In the genomic region with DNA sequence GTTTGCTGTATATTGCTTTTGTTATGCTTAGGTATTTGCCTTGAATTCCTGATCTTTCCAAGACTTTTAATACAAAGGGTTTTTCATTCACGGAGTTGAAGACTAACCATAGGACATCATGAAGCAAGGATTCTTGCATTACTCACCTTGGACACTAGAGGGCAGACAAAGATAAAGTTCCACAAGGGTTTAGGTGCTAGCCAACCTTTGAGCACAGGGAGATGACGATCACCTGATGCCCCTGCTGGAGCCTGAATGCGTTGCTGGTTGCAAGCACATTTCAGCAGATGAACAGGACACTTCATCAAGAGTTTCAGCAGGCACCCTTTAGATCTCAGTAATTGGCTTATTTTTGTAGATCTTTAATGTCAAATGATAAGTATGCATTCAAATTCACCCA, we compare ENCODE assay signal across 9 mouse cellular contexts. TPM values are rescaled to one million over a fixed set of nuclear protein-coding genes. Genes with fewer than 3 reads are reported as not detected.
A peak's percentile ranks its signal among the peaks of the same experiment; 100 is the strongest.
DNase-seq lines count a peak whose midpoint lies in the region; ATAC-seq and TF ChIP-seq lines count a peak whose summit lies in the region.
"Had no signal": no experiment of that assay in that cellular context is flagged by ENCODE, and none has a peak within 500 bp of the region (broad histone marks: within the 10 kb centered on the region; RNA-seq: fewer than 3 reads in every experiment).

No protein-coding gene starts in this region.

- H3K36me3 ChIP-seq in embryonic facial prominence, embryonic 12.5 days, result no peaks in the 10 kb centered on the region
- H3K36me3 ChIP-seq in liver, postnatal 0 days (replicated peaks; ENCODE audit: insufficient read depth, low read length), result no peaks in the 10 kb centered on the region
- H3K36me3 ChIP-seq: heart, embryonic 15.5 days had no signal

- no peak overlapping the region for H3K4me3 ChIP-seq in embryonic facial prominence, embryonic 12.5 days
- no peak overlapping the region for H3K4me3 ChIP-seq in liver, postnatal 0 days (ENCODE audit: low read depth, low read length)
- H3K4me3 ChIP-seq: heart, embryonic 15.5 days had no signal

- H3K9ac ChIP-seq in embryonic facial prominence, embryonic 12.5 days, result no peak overlapping the region
- H3K9ac ChIP-seq in liver, postnatal 0 days (replicated peaks), result no peak overlapping the region
- H3K9ac ChIP-seq: heart, embryonic 15.5 days had no signal

- peak; percentile 100 for ATAC-seq in CD4-positive, CD25-positive, alpha-beta regulatory T cell, adult 4 months
- peak; percentile 74 for ATAC-seq in embryonic facial prominence, embryonic 12.5 days (ENCODE audit: insufficient number of reproducible peaks, insufficient read depth, low FRiP score, low TSS enrichment)
- ATAC-seq in liver, postnatal 0 days, result peak; percentile 78
- peak; percentile 100 for ATAC-seq in neutrophil, adult 5-6 weeks (ENCODE audit: extremely low read depth, insufficient number of reproducible peaks, low FRiP score, poor library complexity, severe bottlenecking)

- H3K9me3 ChIP-seq in embryonic facial prominence, embryonic 12.5 days, result no peaks in the 10 kb centered on the region
- H3K9me3 ChIP-seq in liver, postnatal 0 days (ENCODE audit: low read length), result no peaks in the 10 kb centered on the region
- H3K9me3 ChIP-seq: heart, embryonic 15.5 days had no signal

- TF ChIP-seq EP300 in liver, postnatal 0 days (IDR thresholded peaks at IDR 0.05; ENCODE audit: low read depth), result no peak

- DNase-seq in adrenal gland, postnatal 14 days, result peak; percentile 82
- DNase-seq in heart, postnatal 14 days, result peak; percentile 57 to 81
- peak; percentile 68 to 82 for DNase-seq in kidney, postnatal 4 days
- peak; percentile 69 for DNase-seq in liver, postnatal 0 days
- peak; percentile 90 for DNase-seq in thymus, postnatal 0 days (ENCODE audit: low spot score)

- WGBS in embryonic facial prominence, embryonic 12.5 days, result 6% methylated on average over 3 of the region's 3 CpGs
- 3% methylated on average over 3 of the region's 3 CpGs for WGBS in liver, postnatal 0 days (ENCODE audit: insufficient replicate concordance)

- H3K4me2 ChIP-seq in embryonic facial prominence, embryonic 12.5 days (replicated peaks), result no peak overlapping the region
- H3K4me2 ChIP-seq in liver, postnatal 0 days (ENCODE audit: low read depth, low read length), result no peak overlapping the region
- H3K4me2 ChIP-seq: heart, embryonic 15.5 days had no signal

- intact Hi-C loops in heart, postnatal 14 days (cut with DNase I), result loop anchor here (2.0 to 5.0 kb wide), 5 partner anchors 52 to 636 kb away; no protein-coding TSS in a partner anchor

- no peaks in the 10 kb centered on the region for H3K4me1 ChIP-seq in embryonic facial prominence, embryonic 12.5 days
- H3K4me1 ChIP-seq in liver, postnatal 0 days (ENCODE audit: insufficient read depth), result no peaks in the 10 kb centered on the region; the same call in 1 of the 2 replicates
- H3K4me1 ChIP-seq: heart, embryonic 15.5 days had no signal

- H3K27me3 ChIP-seq in embryonic facial prominence, embryonic 12.5 days, result no peaks in the 10 kb centered on the region
- H3K27me3 ChIP-seq in liver, postnatal 0 days (ENCODE audit: insufficient read depth, low read length), result no peaks in the 10 kb centered on the region

- no peak overlapping the region for H3K27ac ChIP-seq in embryonic facial prominence, embryonic 12.5 days
- no peak overlapping the region for H3K27ac ChIP-seq in liver, postnatal 0 days (ENCODE audit: low read depth)
- H3K27ac ChIP-seq: heart, embryonic 15.5 days had no signal

- TF ChIP-seq CTCF in liver, postnatal 0 days (IDR thresholded peaks at IDR 0.05; ENCODE audit: low read depth), result peak; percentile 92

RNA-seq across cellular contexts. Expression of gene Ciao2b, which starts 13.2 kb away (rescaled TPM):
- polyA plus RNA-seq in CD4-positive, CD25-positive, alpha-beta regulatory T cell, adult 4 months (2017; shearing (Covaris generic)), result 100 to 1,000 TPM; 113 to 122 TPM
- total RNA-seq in adrenal gland, postnatal 14 days (2021), result 39.3 and 47.6 TPM in 2 replicates
- polyA plus RNA-seq in embryonic facial prominence, embryonic 12.5 days (2016; fragmentation: Nextera tagmentation; extraction: Ambion mirVana), result 83.7 and 87.9 TPM in 2 replicates
- 10 to 100 TPM; 52.9 to 63.6 TPM for total RNA-seq in heart, postnatal 14 days (2021)
- polyA plus RNA-seq in liver, postnatal 0 days (2015; fragmentation: Nextera tagmentation; extraction: Ambion mirVana), result 32.0 and 34.9 TPM in 2 replicates
- 21.1 and 22.6 TPM in 2 replicates for total RNA-seq in neutrophil, adult 5-6 weeks (2017)
- 106 and 115 TPM in 2 replicates for polyA plus RNA-seq in thymus, postnatal 0 days (2015; fragmentation: Nextera tagmentation; extraction: Ambion mirVana)

RNA-seq across cellular contexts. Expression of gene Rrad, which starts 23.9 kb away (rescaled TPM):
- 10 to 100 TPM; 12.1 to 12.8 TPM for polyA plus RNA-seq in CD4-positive, CD25-positive, alpha-beta regulatory T cell, adult 4 months (2017; shearing (Covaris generic))
- total RNA-seq in adrenal gland, postnatal 14 days (2021), result 2.4 and 5.1 TPM in 2 replicates
- 3.5 and 5.1 TPM in 2 replicates for polyA plus RNA-seq in embryonic facial prominence, embryonic 12.5 days (2016; fragmentation: Nextera tagmentation; extraction: Ambion mirVana)
- 100 to 1,000 TPM; 198 to 203 TPM for total RNA-seq in heart, postnatal 14 days (2021)
- 0.49 and 0.63 TPM in 2 replicates for polyA plus RNA-seq in liver, postnatal 0 days (2015; fragmentation: Nextera tagmentation; extraction: Ambion mirVana)
- total RNA-seq in neutrophil, adult 5-6 weeks (2017), result 13.0 and 20.0 TPM in 2 replicates
- 12.1 and 13.3 TPM in 2 replicates for polyA plus RNA-seq in thymus, postnatal 0 days (2015; fragmentation: Nextera tagmentation; extraction: Ambion mirVana)

RNA-seq across cellular contexts. Expression of gene Cdh16, which starts 30.8 kb away (rescaled TPM):
- polyA plus RNA-seq in CD4-positive, CD25-positive, alpha-beta regulatory T cell, adult 4 months (2017; shearing (Covaris generic)), result not detected
- total RNA-seq in adrenal gland, postnatal 14 days (2021), result not detected in 2 replicates
- polyA plus RNA-seq in embryonic facial prominence, embryonic 12.5 days (2016; fragmentation: Nextera tagmentation; extraction: Ambion mirVana), result not detected in 2 replicates
- total RNA-seq in heart, postnatal 14 days (2021), result 1 to 10 TPM; 3.3 to 3.5 TPM
- 0.06 and 0.44 TPM in 2 replicates for polyA plus RNA-seq in liver, postnatal 0 days (2015; fragmentation: Nextera tagmentation; extraction: Ambion mirVana)
- total RNA-seq in neutrophil, adult 5-6 weeks (2017), result 2.0 TPM in 1 of 2 replicates, not detected in the other
- polyA plus RNA-seq in thymus, postnatal 0 days (2015; fragmentation: Nextera tagmentation; extraction: Ambion mirVana), result 0.17 and 0.23 TPM in 2 replicates
